ENCODE assay signal across 9 mouse cellular contexts in the genomic region with DNA sequence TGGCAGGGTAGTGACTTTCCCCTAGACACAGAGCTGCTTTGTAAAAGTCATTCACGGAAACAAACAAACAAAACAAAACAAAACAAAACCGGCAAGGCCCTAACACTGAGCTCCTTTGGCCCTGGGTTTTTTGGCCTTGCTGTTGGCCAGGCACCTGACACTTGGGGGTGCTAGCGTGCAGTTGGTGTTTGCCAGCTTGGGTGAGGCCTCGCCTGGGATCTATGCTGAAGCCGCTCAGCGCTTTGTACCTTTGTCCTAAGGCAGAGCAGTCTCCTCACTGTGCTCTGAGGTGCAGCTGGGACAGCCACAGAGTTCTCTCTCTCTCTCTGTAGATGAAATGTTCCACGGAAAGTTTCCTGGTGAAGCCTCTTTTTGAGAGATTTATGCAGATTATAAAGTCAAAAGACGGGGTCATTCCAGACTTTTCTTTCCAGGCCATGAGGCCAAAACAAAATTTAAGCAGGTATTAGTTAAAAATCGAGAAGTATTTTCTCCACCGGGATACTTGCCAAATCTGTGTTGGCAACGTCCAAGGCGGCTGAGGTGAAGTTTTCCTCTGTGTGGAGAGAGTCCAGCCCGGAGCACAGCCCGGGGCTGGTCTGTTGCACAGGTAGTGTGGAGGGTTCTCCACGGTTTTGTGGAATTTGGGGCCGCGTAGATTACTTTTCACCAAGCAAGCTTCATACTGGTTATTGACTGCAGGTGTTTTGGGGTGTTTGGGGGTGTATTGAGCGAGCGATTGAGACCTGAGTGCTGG.
A peak's percentile ranks its signal among the peaks of the same experiment; 100 is the strongest.
DNase-seq lines count a peak whose midpoint lies in the region; ATAC-seq lines count a peak whose summit lies in the region.
"Had no signal": no experiment of that assay in that cellular context is flagged by ENCODE, and none has a peak within 500 bp of the region (broad histone marks: within the 10 kb centered on the region; RNA-seq: fewer than 3 reads in every experiment).

No protein-coding gene starts in this region.

- no peaks in the 10 kb centered on the region for H3K9me3 ChIP-seq in midbrain, embryonic 13.5 days
- H3K9me3 ChIP-seq in stomach, embryonic 14.5 days (ENCODE audit: control insufficient read depth, low read depth, low read length) = no peaks in the 10 kb centered on the region

- no peak overlapping the region for H3K27ac ChIP-seq in midbrain, embryonic 13.5 days
- H3K27ac ChIP-seq in stomach, embryonic 14.5 days (ENCODE audit: low read length) = no peak overlapping the region

- peak; percentile 59 for ATAC-seq in midbrain, embryonic 13.5 days
- 0 out of 2 replicates have a peak, but pooled peaks have one; percentile 37 for ATAC-seq in stomach, embryonic 14.5 days (ENCODE audit: insufficient number of reproducible peaks, insufficient read depth, low FRiP score, low read depth)

- no peaks in the 10 kb centered on the region for H3K27me3 ChIP-seq in midbrain, embryonic 13.5 days
- no peaks in the 10 kb centered on the region for H3K27me3 ChIP-seq in stomach, embryonic 14.5 days (ENCODE audit: control insufficient read depth, insufficient read depth, low read length)

- H3K4me3 ChIP-seq in midbrain, embryonic 13.5 days (replicated peaks) = no peak overlapping the region
- H3K4me3 ChIP-seq in stomach, embryonic 14.5 days (ENCODE audit: low read depth, low read length) = no peak overlapping the region
- H3K4me3 ChIP-seq: myocyte had no signal

- intact Hi-C loops in left cerebral cortex, postnatal 4 days (cut with DNase I) = loop anchor here (10.0 kb wide), 1 partner anchor 516 kb away; the partner anchor contains the start of gene Bmper

- H3K4me2 ChIP-seq in midbrain, embryonic 13.5 days (replicated peaks) = no peak overlapping the region
- no peak overlapping the region for H3K4me2 ChIP-seq in stomach, embryonic 14.5 days (replicated peaks; ENCODE audit: low read depth, low read length)

- WGBS in midbrain, embryonic 13.5 days = 52% methylated on average over 19 of the region's 19 CpGs
- 39% methylated on average over 19 of the region's 19 CpGs for WGBS in stomach, embryonic 14.5 days

- DNase-seq in 3T3-L1 (ENCODE audit: low read depth, low spot score) = peak; percentile 53
- peak; percentile 30 for DNase-seq in adrenal gland, adult 8-10 months
- peak; percentile 42 for DNase-seq in embryo, embryonic 11.5 days (ENCODE audit: low read depth, low spot score)
- peak; percentile 71 to 85 for DNase-seq in heart, adult 18-20 months
- peak; percentile 82 for DNase-seq in kidney, adult 18-20 months
- peak; percentile 78 for DNase-seq in left cerebral cortex, postnatal 4 days

- no peaks in the 10 kb centered on the region for H3K36me3 ChIP-seq in midbrain, embryonic 13.5 days
- no peaks in the 10 kb centered on the region for H3K36me3 ChIP-seq in stomach, embryonic 14.5 days (ENCODE audit: control insufficient read depth, insufficient read depth, low read length)

- no peak overlapping the region for H3K9ac ChIP-seq in midbrain, embryonic 13.5 days (replicated peaks)
- no peak overlapping the region for H3K9ac ChIP-seq in stomach, embryonic 14.5 days (replicated peaks; ENCODE audit: low read depth, low read length)

- H3K4me1 ChIP-seq in midbrain, embryonic 13.5 days (replicated peaks) = peaks cover 17% of the 10 kb centered on the region
- no peaks in the 10 kb centered on the region for H3K4me1 ChIP-seq in stomach, embryonic 14.5 days (ENCODE audit: control insufficient read depth, insufficient read depth, low read length)

Comparison
In these comparisons a context has a peak if more than half of its experiments do, and no peak if none do; other contexts are left out.
1. DNase-seq: peak in every context shown above with its lines; median percentile 82 in kidney, adult 18-20 months; 78 in heart, adult 18-20 months; 78 in left cerebral cortex, postnatal 4 days; 53 in 3T3-L1; 42 in embryo, embryonic 11.5 days; 30 in adrenal gland, adult 8-10 months.